9 mouse cellular contexts compared by ENCODE assay signal in the genomic region with DNA sequence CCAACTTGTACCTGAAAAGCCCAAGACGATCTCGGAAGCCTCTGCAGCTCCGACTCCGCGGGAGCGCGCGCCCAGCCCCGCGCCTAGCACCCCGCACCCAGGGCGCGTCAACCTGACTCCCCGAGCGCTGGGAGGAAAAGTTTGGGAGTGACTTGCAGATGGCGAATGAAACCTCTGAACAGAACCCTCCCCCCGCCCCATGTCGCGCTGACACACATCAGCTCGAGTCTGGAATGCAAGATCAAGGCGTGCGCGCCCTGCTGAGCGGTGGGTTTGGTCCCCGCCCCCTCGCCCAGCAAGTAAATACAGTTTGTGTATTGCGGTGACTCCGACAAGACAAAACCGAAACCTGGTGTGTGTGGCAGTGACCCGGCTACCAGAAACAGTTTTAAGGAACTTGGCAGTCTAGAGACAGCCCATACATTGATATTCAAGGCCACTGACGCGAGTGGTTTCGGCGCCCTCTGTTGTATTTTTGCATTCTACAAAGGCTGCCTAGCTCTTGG. TPM values are rescaled to one million over a fixed set of nuclear protein-coding genes. Genes with fewer than 3 reads are reported as not detected.
DNase-seq lines count a peak whose midpoint lies in the region; ATAC-seq and TF ChIP-seq lines count a peak whose summit lies in the region.
"Had no signal": no experiment of that assay in that cellular context is flagged by ENCODE, and none has a peak within 500 bp of the region (broad histone marks: within the 10 kb centered on the region; RNA-seq: fewer than 3 reads in every experiment).

A gene (minus strand): TSS at position 193 of the 506 bp plus-strand sequence.

- TF ChIP-seq EP300 in heart, adult 2 months (IDR thresholded peaks at IDR 0.05; ENCODE audit: insufficient read depth, low read depth, low read length), result no peak

- peak within 1 kb of the TSS; percentile 88 for H3K4me2 ChIP-seq in limb, embryonic 14.5 days (replicated peaks; ENCODE audit: low read depth, low read length, severe bottlenecking)
- H3K4me2 ChIP-seq in midbrain, embryonic 14.5 days (ENCODE audit: low read length), result peak within 1 kb of the TSS; percentile 98

- intact Hi-C loops in gastrocnemius, adult 2 months (cut with DNase I), result no loop called here
- intact Hi-C loops in heart, adult 2 months (cut with DNase I), result loop anchor here (2.0 to 5.0 kb wide), 5 partner anchors 22 to 235 kb away; no protein-coding TSS in a partner anchor

- peak within 1 kb of the TSS; percentile 91 for H3K4me3 ChIP-seq in gastrocnemius, adult 2 months
- H3K4me3 ChIP-seq in cortical plate, adult 2 months (ENCODE audit: insufficient read depth, low read length), result peak within 1 kb of the TSS; percentile 75
- H3K4me3 ChIP-seq in heart, adult 2 months, result peak within 1 kb of the TSS; percentile 71
- H3K4me3 ChIP-seq in limb, embryonic 14.5 days (replicated peaks; ENCODE audit: low read length), result peak within 1 kb of the TSS; percentile 81
- H3K4me3 ChIP-seq in midbrain, embryonic 14.5 days (replicated peaks; ENCODE audit: low read depth, low read length), result peak within 1 kb of the TSS; percentile 80

- H3K79me2 ChIP-seq in heart, adult 2 months (replicated peaks; ENCODE audit: control insufficient read depth, insufficient read depth, low read length), result no peaks in the 10 kb centered on the region

- H3K9ac ChIP-seq in heart, adult 2 months (ENCODE audit: low read depth, low read length), result peak within 1 kb of the TSS; percentile 93
- H3K9ac ChIP-seq in limb, embryonic 14.5 days (ENCODE audit: low read depth, low read length, severe bottlenecking), result peak within 1 kb of the TSS; percentile 83
- H3K9ac ChIP-seq in midbrain, embryonic 14.5 days (replicated peaks; ENCODE audit: low read length), result peak within 1 kb of the TSS; percentile 90

- H3K4me1 ChIP-seq in cortical plate, adult 2 months (ENCODE audit: control insufficient read depth, insufficient read depth, low read length), result peaks cover 7% of the 10 kb centered on the region
- peaks cover 3% of the 10 kb centered on the region; the same call in 1 of the 2 replicates for H3K4me1 ChIP-seq in heart, adult 2 months (ENCODE audit: control insufficient read depth, insufficient read depth, low read length)
- H3K4me1 ChIP-seq in limb, embryonic 14.5 days (ENCODE audit: control insufficient read depth, insufficient read depth, low read length), result peaks cover 23% of the 10 kb centered on the region
- H3K4me1 ChIP-seq in midbrain, embryonic 14.5 days (ENCODE audit: control insufficient read depth, insufficient read depth, low read length), result peaks cover 16% of the 10 kb centered on the region; the same call in 1 of the 2 replicates

- peak; percentile 36 for ATAC-seq in limb, embryonic 14.5 days (ENCODE audit: low FRiP score, low read depth)
- peak; percentile 43 for ATAC-seq in midbrain, embryonic 14.5 days (ENCODE audit: low FRiP score, low TSS enrichment)

- no peak for TF ChIP-seq CTCF in gastrocnemius, adult 2 months (IDR thresholded peaks at IDR 0.05)
- TF ChIP-seq CTCF in cortical plate, adult 2 months (IDR thresholded peaks at IDR 0.05; ENCODE audit: extremely low read depth, insufficient read depth, low read length), result 0 out of 2 replicates have a peak, but pooled peaks have one; percentile 5
- peak; percentile 36 for TF ChIP-seq CTCF in heart, adult 2 months (IDR thresholded peaks at IDR 0.05)

- peak within 1 kb of the TSS; percentile 87 for H3K27ac ChIP-seq in gastrocnemius, adult 2 months
- peak within 1 kb of the TSS; percentile 68 for H3K27ac ChIP-seq in cortical plate, adult 2 months (ENCODE audit: insufficient read depth, low read length)
- H3K27ac ChIP-seq in heart, adult 2 months, result peak within 1 kb of the TSS; percentile 90
- peak within 1 kb of the TSS; percentile 86 for H3K27ac ChIP-seq in limb, embryonic 14.5 days (replicated peaks; ENCODE audit: low read depth, low read length)
- peak within 1 kb of the TSS; percentile 82 for H3K27ac ChIP-seq in midbrain, embryonic 14.5 days (replicated peaks; ENCODE audit: low read depth, low read length)

- peak; percentile 41 for DNase-seq in gastrocnemius, adult 2 months
- no peak for DNase-seq in gastrocnemius, adult 18-20 months (ENCODE audit: low spot score)
- DNase-seq in heart, adult 2 months, result peak in 1 of 2 experiments; percentile 78
- DNase-seq in kidney, adult 9 months, result peak; percentile 68
- peak; percentile 52 for DNase-seq in limb, embryonic 14.5 days (ENCODE audit: low spot score)
- peak; percentile 82 for DNase-seq in midbrain, embryonic 14.5 days
- peak; percentile 43 to 60 for DNase-seq in spleen, postnatal 14 days (ENCODE audit: low spot score in 2 of 2)

- no peaks in the 10 kb centered on the region for H3K27me3 ChIP-seq in heart, adult 2 months (ENCODE audit: control insufficient read depth, insufficient read depth, low read length)
- no peaks in the 10 kb centered on the region for H3K27me3 ChIP-seq in limb, embryonic 14.5 days (ENCODE audit: control insufficient read depth, insufficient read depth, low read length)
- no peaks in the 10 kb centered on the region for H3K27me3 ChIP-seq in midbrain, embryonic 14.5 days (ENCODE audit: control insufficient read depth, insufficient read depth, low read length)

- H3K36me3 ChIP-seq in heart, adult 2 months (ENCODE audit: control insufficient read depth, insufficient read depth, low read length), result no peaks in the 10 kb centered on the region
- no peaks in the 10 kb centered on the region for H3K36me3 ChIP-seq in limb, embryonic 14.5 days (ENCODE audit: control insufficient read depth, insufficient read depth, low read length)
- H3K36me3 ChIP-seq in midbrain, embryonic 14.5 days (ENCODE audit: control insufficient read depth, insufficient read depth, low read length), result no peaks in the 10 kb centered on the region
- H3K36me3 ChIP-seq: G1E had no signal

- H3K9me3 ChIP-seq in limb, embryonic 14.5 days (ENCODE audit: control insufficient read depth, low read length), result no peaks in the 10 kb centered on the region
- no peaks in the 10 kb centered on the region for H3K9me3 ChIP-seq in midbrain, embryonic 14.5 days (ENCODE audit: control insufficient read depth, low read length)

- WGBS in heart, adult 2 months, result 2% methylated on average over 34 of the region's 34 CpGs
- under 1% methylated on average over 34 of the region's 34 CpGs for WGBS in limb, embryonic 14.5 days
- under 1% methylated on average over 34 of the region's 34 CpGs for WGBS in midbrain, embryonic 14.5 days

- 0 out of 2 replicates have a peak, but pooled peaks have one; percentile 36 for TF ChIP-seq POLR2A in cortical plate, adult 2 months (IDR thresholded peaks at IDR 0.05; ENCODE audit: extremely low read depth, insufficient read depth, low read length)
- TF ChIP-seq POLR2A in heart, adult 2 months (IDR thresholded peaks at IDR 0.05; ENCODE audit: insufficient read depth, low read depth, low read length), result peak; percentile 58
- TF ChIP-seq POLR2A in limb, embryonic 14.5 days (IDR thresholded peaks at IDR 0.05; ENCODE audit: borderline replicate concordance, extremely low read depth, insufficient read depth, insufficient read length), result peak; percentile 47; the same call in 1 of the 2 replicates

RNA-seq across cellular contexts. Expression of the gene that starts here (rescaled TPM):
- 1 to 10 TPM; 2.6 to 3.0 TPM for total RNA-seq in gastrocnemius, adult 2 months (2021)
- total RNA-seq in gastrocnemius, adult 18-20 months (2021), result 1 to 10 TPM; 1.6 to 2.0 TPM
- 16.0 and 16.1 TPM in 2 replicates for polyA plus RNA-seq in cortical plate, adult 2 months (2012; rRNA removed)
- total RNA-seq in heart, adult 2 months (2021), result 1 to 10 TPM; 6.8 to 7.3 TPM
- polyA plus RNA-seq in heart, adult 2 months (2012; rRNA removed), result 6.3 and 7.0 TPM in 2 replicates
- 16.1 and 19.1 TPM in 2 replicates for polyA plus RNA-seq in limb, embryonic 14.5 days (2012; rRNA removed)
- polyA plus RNA-seq in limb, embryonic 14.5 days (2014; fragmentation: Nextera tagmentation; extraction: Ambion mirVana), result 16.4 and 21.7 TPM in 2 replicates
- polyA plus RNA-seq in midbrain, embryonic 14.5 days (2014; fragmentation: Nextera tagmentation; extraction: Ambion mirVana), result 13.3 and 17.8 TPM in 2 replicates
- polyA plus RNA-seq: G1E had no signal
